ENCODE assay signal across 29 mouse cellular contexts in genomic region chr10:24087168-24087567, GRCm38 (mm10). TPM values are rescaled to one million over a fixed set of nuclear protein-coding genes. Genes with fewer than 3 reads are reported as not detected.
"Had no signal": no experiment of that assay in that cellular context is flagged by ENCODE, and none has a peak within 500 bp of the region (broad histone marks: within the 10 kb centered on the region; RNA-seq: fewer than 3 reads in every experiment).

No protein-coding gene starts in this region.

- H3K4me3 ChIP-seq: hindbrain, embryonic 15.5 days; layer of hippocampus, adult 2 months; limb, embryonic 12.5 days; limb, embryonic 15.5 days; liver, embryonic 15.5 days; lung, embryonic 15.5 days had no signal

- H3K4me1 ChIP-seq: hindbrain, embryonic 15.5 days; limb, embryonic 12.5 days; limb, embryonic 15.5 days; lung, embryonic 15.5 days had no signal

- H3K27ac ChIP-seq: hindbrain, embryonic 15.5 days; kidney, postnatal 0 days; layer of hippocampus, adult 2 months; limb, embryonic 12.5 days; limb, embryonic 15.5 days; liver, embryonic 15.5 days; lung, embryonic 15.5 days had no signal

- H3K36me3 ChIP-seq: hindbrain, embryonic 15.5 days; limb, embryonic 12.5 days; limb, embryonic 15.5 days; liver, embryonic 15.5 days; lung, embryonic 15.5 days had no signal

- H3K9ac ChIP-seq: hindbrain, embryonic 15.5 days; limb, embryonic 12.5 days; limb, embryonic 15.5 days; liver, embryonic 15.5 days; lung, embryonic 15.5 days had no signal

- H3K27me3 ChIP-seq: hindbrain, embryonic 15.5 days; limb, embryonic 12.5 days; limb, embryonic 15.5 days; liver, embryonic 15.5 days; lung, embryonic 15.5 days had no signal

- DNase-seq: kidney, adult 2 months; kidney, postnatal 25 days; layer of hippocampus, postnatal 36 days; left cerebral cortex, postnatal 4 days; lung, postnatal 10 days; lung, postnatal 4 days; midbrain, embryonic 14.5 days; thymus, postnatal 36 days had no signal

RNA-seq across cellular contexts. Expression of gene Taar8b, which starts 4.9 kb away (rescaled TPM):
- total RNA-seq: layer of hippocampus, adult 2 months; layer of hippocampus, postnatal 10 days; layer of hippocampus, postnatal 36 days; left cerebral cortex, adult 8-10 months; left cerebral cortex, postnatal 14 days; left cerebral cortex, postnatal 4 days; megakaryocyte-erythroid progenitor cell, adult 5-6 weeks; midbrain, postnatal 0 days had no signal
- polyA plus RNA-seq: hindbrain, embryonic 15.5 days; intestine, embryonic 14.5 days; kidney, adult 2 months; kidney, embryonic 14.5 days; kidney, postnatal 0 days; large intestine, adult 2 months; limb, embryonic 12.5 days; limb, embryonic 15.5 days; liver, embryonic 15.5 days; lung, embryonic 15.5 days; midbrain, embryonic 11.5 days; midbrain, embryonic 14.5 days; midbrain, postnatal 0 days; neural tube, embryonic 11.5 days; neural tube, embryonic 14.5 days; urinary bladder, adult 2 months had no signal

RNA-seq across cellular contexts. Expression of gene Taar8a, which starts 10.9 kb away (rescaled TPM):
- total RNA-seq: layer of hippocampus, adult 2 months; layer of hippocampus, postnatal 10 days; layer of hippocampus, postnatal 36 days; left cerebral cortex, adult 8-10 months; left cerebral cortex, postnatal 14 days; left cerebral cortex, postnatal 4 days; megakaryocyte-erythroid progenitor cell, adult 5-6 weeks; midbrain, postnatal 0 days had no signal
- polyA plus RNA-seq: hindbrain, embryonic 15.5 days; intestine, embryonic 14.5 days; kidney, adult 2 months; kidney, embryonic 14.5 days; kidney, postnatal 0 days; large intestine, adult 2 months; limb, embryonic 12.5 days; limb, embryonic 15.5 days; liver, embryonic 15.5 days; lung, embryonic 15.5 days; midbrain, embryonic 11.5 days; midbrain, embryonic 14.5 days; midbrain, postnatal 0 days; neural tube, embryonic 11.5 days; neural tube, embryonic 14.5 days; small intestine, adult 2 months; spleen, adult 2 months; urinary bladder, adult 2 months had no signal

RNA-seq across cellular contexts. Expression of gene Taar8c, which starts 14.5 kb away (rescaled TPM):
- total RNA-seq: layer of hippocampus, adult 2 months; layer of hippocampus, postnatal 10 days; layer of hippocampus, postnatal 36 days; left cerebral cortex, adult 8-10 months; left cerebral cortex, postnatal 14 days; left cerebral cortex, postnatal 4 days; megakaryocyte-erythroid progenitor cell, adult 5-6 weeks; midbrain, postnatal 0 days had no signal
- polyA plus RNA-seq: hindbrain, embryonic 15.5 days; intestine, embryonic 14.5 days; kidney, adult 2 months; kidney, embryonic 14.5 days; kidney, postnatal 0 days; large intestine, adult 2 months; limb, embryonic 12.5 days; limb, embryonic 15.5 days; liver, embryonic 15.5 days; lung, embryonic 15.5 days; midbrain, embryonic 11.5 days; midbrain, embryonic 14.5 days; midbrain, postnatal 0 days; neural tube, embryonic 11.5 days; neural tube, embryonic 14.5 days; small intestine, adult 2 months; urinary bladder, adult 2 months had no signal

RNA-seq across cellular contexts. Expression of gene Taar9, which starts 22.2 kb away (rescaled TPM):
- total RNA-seq: layer of hippocampus, adult 2 months; layer of hippocampus, postnatal 10 days; layer of hippocampus, postnatal 36 days; left cerebral cortex, adult 8-10 months; left cerebral cortex, postnatal 14 days; left cerebral cortex, postnatal 4 days; megakaryocyte-erythroid progenitor cell, adult 5-6 weeks; midbrain, postnatal 0 days had no signal
- polyA plus RNA-seq: hindbrain, embryonic 15.5 days; intestine, embryonic 14.5 days; kidney, adult 2 months; kidney, embryonic 14.5 days; kidney, postnatal 0 days; large intestine, adult 2 months; limb, embryonic 12.5 days; limb, embryonic 15.5 days; liver, embryonic 15.5 days; lung, embryonic 15.5 days; midbrain, embryonic 11.5 days; midbrain, embryonic 14.5 days; midbrain, postnatal 0 days; neural tube, embryonic 11.5 days; neural tube, embryonic 14.5 days; small intestine, adult 2 months; urinary bladder, adult 2 months had no signal

RNA-seq across cellular contexts. Expression of gene Taar7f, which starts 37.9 kb away (rescaled TPM):
- total RNA-seq: layer of hippocampus, adult 2 months; layer of hippocampus, postnatal 10 days; layer of hippocampus, postnatal 36 days; left cerebral cortex, adult 8-10 months; left cerebral cortex, postnatal 14 days; left cerebral cortex, postnatal 4 days; megakaryocyte-erythroid progenitor cell, adult 5-6 weeks; midbrain, postnatal 0 days had no signal
- polyA plus RNA-seq: hindbrain, embryonic 15.5 days; intestine, embryonic 14.5 days; kidney, adult 2 months; kidney, embryonic 14.5 days; kidney, postnatal 0 days; large intestine, adult 2 months; limb, embryonic 12.5 days; limb, embryonic 15.5 days; liver, embryonic 15.5 days; lung, embryonic 15.5 days; midbrain, embryonic 11.5 days; midbrain, embryonic 14.5 days; midbrain, postnatal 0 days; neural tube, embryonic 11.5 days; neural tube, embryonic 14.5 days; small intestine, adult 2 months; spleen, adult 2 months; urinary bladder, adult 2 months had no signal
